9 mouse cellular contexts compared by ENCODE assay signal in genomic region chr2:32342539-32343350, GRCm38 (mm10). TPM values are rescaled to one million over a fixed set of nuclear protein-coding genes. Genes with fewer than 3 reads are reported as not detected.
DNase-seq lines count a peak whose midpoint lies in the region; ATAC-seq lines count a peak whose summit lies in the region.
"Had no signal": no experiment of that assay in that cellular context is flagged by ENCODE, and none has a peak within 500 bp of the region (broad histone marks: within the 10 kb centered on the region; RNA-seq: fewer than 3 reads in every experiment).

No protein-coding gene starts in this region.

- H3K9me3 ChIP-seq in embryonic facial prominence, embryonic 11.5 days (replicated peaks; ENCODE audit: control insufficient read depth, low read length): no peaks in the 10 kb centered on the region
- H3K9me3 ChIP-seq in embryonic facial prominence, embryonic 10.5 days: no peaks in the 10 kb centered on the region
- H3K9me3 ChIP-seq in forebrain, embryonic 16.5 days (ENCODE audit: control insufficient read depth, low read length): no peaks in the 10 kb centered on the region
- H3K9me3 ChIP-seq: heart, embryonic 13.5 days had no signal

- H3K4me2 ChIP-seq in embryonic facial prominence, embryonic 11.5 days (ENCODE audit: low read depth, low read length): no peak overlapping the region
- H3K4me2 ChIP-seq in forebrain, embryonic 16.5 days (ENCODE audit: low read length): no peak overlapping the region
- H3K4me2 ChIP-seq: heart, embryonic 13.5 days had no signal

- H3K36me3 ChIP-seq in embryonic facial prominence, embryonic 11.5 days (replicated peaks; ENCODE audit: control insufficient read depth, insufficient read depth, low read depth, low read length): peaks cover 5% of the 10 kb centered on the region
- peaks cover 55% of the 10 kb centered on the region for H3K36me3 ChIP-seq in embryonic facial prominence, embryonic 10.5 days (replicated peaks)
- no peaks in the 10 kb centered on the region for H3K36me3 ChIP-seq in forebrain, embryonic 16.5 days (ENCODE audit: control insufficient read depth, insufficient read depth)

- H3K27ac ChIP-seq in embryonic facial prominence, embryonic 11.5 days (replicated peaks; ENCODE audit: low read depth, low read length): no peak overlapping the region
- no peak overlapping the region; the same call in 1 of the 2 replicates for H3K27ac ChIP-seq in embryonic facial prominence, embryonic 10.5 days (replicated peaks)
- H3K27ac ChIP-seq in forebrain, embryonic 16.5 days (ENCODE audit: low read length): no peak overlapping the region
- H3K27ac ChIP-seq: heart, embryonic 13.5 days had no signal

- no peak overlapping the region for H3K9ac ChIP-seq in embryonic facial prominence, embryonic 11.5 days (replicated peaks; ENCODE audit: low read length)
- H3K9ac ChIP-seq in forebrain, embryonic 16.5 days (replicated peaks; ENCODE audit: low read depth, low read length): no peak overlapping the region
- H3K9ac ChIP-seq: heart, embryonic 13.5 days had no signal

- ATAC-seq in embryonic facial prominence, embryonic 11.5 days (replicated peaks; ENCODE audit: insufficient number of reproducible peaks, low FRiP score, low TSS enrichment, low read depth): 0 out of 2 replicates have a peak, but pooled peaks have one; percentile 16
- ATAC-seq in forebrain, embryonic 16.5 days: peak; percentile 27; the same call in 1 of the 2 replicates

- H3K27me3 ChIP-seq in embryonic facial prominence, embryonic 11.5 days (ENCODE audit: control insufficient read depth, insufficient read depth, low read length): no peaks in the 10 kb centered on the region
- peaks cover 6% of the 10 kb centered on the region; the same call in 1 of the 2 replicates for H3K27me3 ChIP-seq in embryonic facial prominence, embryonic 10.5 days (replicated peaks; ENCODE audit: low read depth, poor library complexity, severe bottlenecking)
- no peaks in the 10 kb centered on the region for H3K27me3 ChIP-seq in forebrain, embryonic 16.5 days (replicated peaks; ENCODE audit: control insufficient read depth, insufficient read depth, low read length)

- H3K4me3 ChIP-seq in embryonic facial prominence, embryonic 11.5 days (ENCODE audit: low read depth, low read length): no peak overlapping the region
- H3K4me3 ChIP-seq in embryonic facial prominence, embryonic 10.5 days: no peak overlapping the region
- H3K4me3 ChIP-seq in forebrain, embryonic 16.5 days (replicated peaks; ENCODE audit: low read length): no peak overlapping the region
- H3K4me3 ChIP-seq: heart, embryonic 13.5 days had no signal

- no peaks in the 10 kb centered on the region for H3K4me1 ChIP-seq in embryonic facial prominence, embryonic 11.5 days (ENCODE audit: control insufficient read depth, insufficient read depth, low read length)
- peaks cover 22% of the 10 kb centered on the region for H3K4me1 ChIP-seq in embryonic facial prominence, embryonic 10.5 days
- H3K4me1 ChIP-seq in forebrain, embryonic 16.5 days (replicated peaks; ENCODE audit: control insufficient read depth, insufficient read depth, low read length): peaks cover 8% of the 10 kb centered on the region
- H3K4me1 ChIP-seq: heart, embryonic 13.5 days had no signal

- WGBS in embryonic facial prominence, embryonic 11.5 days: 77% methylated on average over 6 of the region's 6 CpGs
- 79% methylated on average over 6 of the region's 6 CpGs for WGBS in embryonic facial prominence, embryonic 10.5 days
- 63% methylated on average over 6 of the region's 6 CpGs for WGBS in forebrain, embryonic 16.5 days

- no peak for DNase-seq in embryonic facial prominence, embryonic 11.5 days (ENCODE audit: low spot score)
- DNase-seq in embryonic facial prominence, embryonic 10.5 days (ENCODE audit: low spot score): no peak
- DNase-seq in adipocyte (ENCODE audit: low spot score): peak; percentile 58
- DNase-seq in layer of hippocampus, postnatal 36 days: peak; percentile 79 to 80
- DNase-seq in right cerebral cortex, postnatal 10 days (ENCODE audit: low spot score in 2 of 2): peak; percentile 68 to 79
- no peak for DNase-seq in spleen, adult 12 weeks (ENCODE audit: low spot score)
- DNase-seq in urinary bladder, postnatal 4 days (ENCODE audit: low spot score in 2 of 2): no peak

RNA-seq across cellular contexts. Expression of gene Ciz1, which starts 9.4 kb away (rescaled TPM):
- polyA plus RNA-seq in embryonic facial prominence, embryonic 11.5 days (2014; fragmentation: Nextera tagmentation; extraction: Ambion mirVana): 41.1 and 46.0 TPM in 2 replicates
- polyA plus RNA-seq in embryonic facial prominence, embryonic 10.5 days (2016; fragmentation: Nextera tagmentation; extraction: Ambion mirVana): 65.8 and 66.4 TPM in 2 replicates
- polyA plus RNA-seq in forebrain, embryonic 16.5 days (2015; fragmentation: Nextera tagmentation; extraction: Ambion mirVana): 64.3 and 64.6 TPM in 2 replicates
- 10 to 100 TPM; 69.8 to 94.5 TPM for total RNA-seq in layer of hippocampus, postnatal 36 days (2021)

RNA-seq across cellular contexts. Expression of gene Dnm1, which starts 10.4 kb away (rescaled TPM):
- 31.0 and 35.3 TPM in 2 replicates for polyA plus RNA-seq in embryonic facial prominence, embryonic 11.5 days (2014; fragmentation: Nextera tagmentation; extraction: Ambion mirVana)
- 20.7 and 23.5 TPM in 2 replicates for polyA plus RNA-seq in embryonic facial prominence, embryonic 10.5 days (2016; fragmentation: Nextera tagmentation; extraction: Ambion mirVana)
- polyA plus RNA-seq in forebrain, embryonic 16.5 days (2015; fragmentation: Nextera tagmentation; extraction: Ambion mirVana): 26.9 and 38.4 TPM in 2 replicates
- 1,000 to 10,000 TPM; 1,246 to 1,312 TPM for total RNA-seq in layer of hippocampus, postnatal 36 days (2021)

RNA-seq across cellular contexts. Expression of gene 1110008P14Rik, which starts 39.0 kb away (rescaled TPM):
- polyA plus RNA-seq in embryonic facial prominence, embryonic 11.5 days (2014; fragmentation: Nextera tagmentation; extraction: Ambion mirVana): 41.3 and 41.5 TPM in 2 replicates
- 35.0 and 39.3 TPM in 2 replicates for polyA plus RNA-seq in embryonic facial prominence, embryonic 10.5 days (2016; fragmentation: Nextera tagmentation; extraction: Ambion mirVana)
- polyA plus RNA-seq in forebrain, embryonic 16.5 days (2015; fragmentation: Nextera tagmentation; extraction: Ambion mirVana): 67.8 and 77.7 TPM in 2 replicates
- total RNA-seq in layer of hippocampus, postnatal 36 days (2021): 100 to 1,000 TPM; 160 to 170 TPM

RNA-seq across cellular contexts. Expression of gene Lcn2, which starts 45.3 kb away (rescaled TPM):
- 0.95 and 1.2 TPM in 2 replicates for polyA plus RNA-seq in embryonic facial prominence, embryonic 11.5 days (2014; fragmentation: Nextera tagmentation; extraction: Ambion mirVana)
- polyA plus RNA-seq in embryonic facial prominence, embryonic 10.5 days (2016; fragmentation: Nextera tagmentation; extraction: Ambion mirVana): not detected in 2 replicates
- polyA plus RNA-seq in forebrain, embryonic 16.5 days (2015; fragmentation: Nextera tagmentation; extraction: Ambion mirVana): not detected in 2 replicates
- 10 to 100 TPM in 1 of 2 experiments, under 1 TPM in 1; 0.65 to 13.4 TPM for total RNA-seq in layer of hippocampus, postnatal 36 days (2021)

RNA-seq across cellular contexts. Expression of gene Ptges2, which starts 53.0 kb away (rescaled TPM):
- polyA plus RNA-seq in embryonic facial prominence, embryonic 11.5 days (2014; fragmentation: Nextera tagmentation; extraction: Ambion mirVana): 31.7 and 33.0 TPM in 2 replicates
- 32.2 and 32.5 TPM in 2 replicates for polyA plus RNA-seq in embryonic facial prominence, embryonic 10.5 days (2016; fragmentation: Nextera tagmentation; extraction: Ambion mirVana)
- polyA plus RNA-seq in forebrain, embryonic 16.5 days (2015; fragmentation: Nextera tagmentation; extraction: Ambion mirVana): 35.6 and 42.7 TPM in 2 replicates
- total RNA-seq in layer of hippocampus, postnatal 36 days (2021): 10 to 100 TPM; 37.1 to 37.7 TPM

Comparison
In these comparisons a context has a peak if more than half of its experiments do, and no peak if none do; other contexts are left out.
1. DNase-seq: peak in adipocyte (single experiment), layer of hippocampus, postnatal 36 days (2 of 2) and right cerebral cortex, postnatal 10 days (2 of 2); none in embryonic facial prominence, embryonic 11.5 days (single experiment), embryonic facial prominence, embryonic 10.5 days (single experiment), spleen, adult 12 weeks (single experiment) and urinary bladder, postnatal 4 days (0 of 2).